Mouse (Mus musculus): ENCODE measurements at regions not wholly inside any gene's neighbourhood (a gene's known extent, or its start where the extent isn't known, plus 50 kb on each side); places are given as distances from the start of the nearest gene placed in this dataset.
A peak's percentile ranks its signal among the peaks of the same experiment; 100 is the strongest.
"Not testable (repeated sequence)": the region's sequence is repeated elsewhere in the genome, so short reads cannot be mapped to it uniquely, and the experiment has no call there.

DNA sequence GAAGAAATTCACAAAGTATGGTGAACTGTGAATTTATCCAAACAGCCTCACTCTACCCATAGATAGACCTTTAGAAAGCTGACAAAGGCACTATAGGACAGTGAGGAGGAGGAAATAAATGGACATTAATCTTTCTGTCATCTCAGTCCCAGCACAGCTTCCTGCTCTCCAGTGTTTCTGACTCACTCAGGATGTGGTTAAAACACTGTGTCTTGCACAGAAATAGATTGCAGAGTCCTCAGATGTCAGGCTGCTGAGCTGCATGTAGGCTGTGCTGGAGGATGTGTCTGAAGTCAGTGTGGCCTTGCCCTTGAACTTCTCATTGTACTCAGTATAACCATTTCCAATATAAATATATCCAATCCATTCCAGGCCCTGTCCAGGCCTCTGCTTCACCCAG lies 735.6 kb upstream of the Zfp386 start:
- DNase-seq (ENCODE audit: low read depth, low spot score) = no peak

DNA sequence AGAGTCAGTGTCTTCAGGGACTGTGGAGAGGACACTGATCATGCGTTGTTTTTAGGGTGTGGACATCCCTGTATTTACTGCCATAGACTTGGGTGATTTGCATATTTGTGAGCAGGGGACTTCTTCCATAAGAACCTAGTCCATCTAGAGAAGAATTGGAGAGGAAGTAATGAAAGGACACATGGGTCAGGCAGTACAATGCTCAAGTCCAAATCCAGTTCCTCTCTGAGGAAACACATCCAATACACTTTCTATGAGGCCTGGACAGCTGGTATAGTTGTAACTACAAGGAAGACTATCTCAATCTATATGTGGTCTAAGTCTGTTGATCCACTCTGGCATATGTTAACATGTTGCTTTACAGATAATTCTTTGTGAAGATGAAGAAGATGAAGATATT lies 734.9 kb upstream of the Zfp386 start:
- DNase-seq (ENCODE audit: low read depth, low spot score) = not testable (repeated sequence)

DNA sequence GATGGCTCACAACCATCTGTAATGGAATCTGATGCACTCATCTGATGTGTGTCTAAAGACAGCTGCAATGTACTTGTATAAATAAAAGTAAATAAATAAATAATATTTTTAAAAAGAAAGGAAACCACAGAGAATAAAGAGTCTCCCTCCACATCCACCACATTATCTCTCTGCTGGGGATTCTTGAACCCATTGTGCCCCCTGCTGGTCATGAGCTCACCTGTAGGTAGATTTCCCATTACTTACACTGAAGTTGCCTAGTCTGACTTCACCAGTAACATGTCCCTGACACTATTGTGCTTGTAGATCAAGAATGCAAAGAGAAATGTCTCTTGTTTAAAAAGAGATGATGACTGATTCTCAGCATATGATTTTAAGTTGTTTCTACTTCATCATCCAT lies 726.9 kb upstream of the Zfp386 start:
- DNase-seq (ENCODE audit: low read depth, low spot score) = not testable (repeated sequence)

DNA sequence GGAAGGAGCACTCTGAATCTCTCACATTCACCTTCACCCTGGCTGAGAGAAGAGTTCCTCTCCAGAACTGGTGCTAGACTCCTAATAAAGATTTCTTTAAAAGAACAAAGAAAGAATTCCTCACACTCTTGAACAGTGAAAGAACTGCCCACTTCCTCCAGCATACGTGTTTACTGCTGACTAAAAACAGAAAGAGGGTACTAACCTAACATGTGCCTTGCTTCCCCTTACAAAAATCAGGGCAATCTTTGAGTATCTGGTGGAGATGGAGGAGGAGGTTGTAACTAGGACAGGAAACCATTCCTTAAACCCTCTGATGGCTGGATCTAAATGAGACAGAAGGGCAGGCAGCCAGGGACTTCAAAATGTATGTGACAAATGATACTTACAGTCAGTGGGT lies 719.1 kb upstream of the Zfp386 start:
- no peak for DNase-seq (ENCODE audit: low read depth, low spot score)

DNA sequence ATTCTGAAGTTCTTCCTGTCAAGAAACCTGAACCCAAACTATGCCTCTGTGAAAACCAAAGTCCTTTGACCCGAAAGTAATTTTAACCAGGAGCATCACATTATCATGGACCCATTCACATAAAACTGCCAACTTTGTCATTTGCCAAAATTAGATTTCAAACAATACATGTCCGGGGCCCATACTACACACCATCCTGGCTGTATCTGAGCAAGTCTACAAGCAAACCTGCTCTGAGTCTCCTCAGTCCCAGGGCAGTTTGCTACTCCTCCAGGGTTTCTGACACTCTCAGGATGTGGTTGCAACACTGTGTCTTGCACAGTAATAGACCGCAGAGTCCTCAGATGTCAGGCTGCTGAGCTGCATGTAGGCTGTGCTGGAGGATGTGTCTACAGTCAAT lies 712.8 kb upstream of the Zfp386 start:
- not testable (repeated sequence) for DNase-seq (ENCODE audit: low read depth, low spot score)

DNA sequence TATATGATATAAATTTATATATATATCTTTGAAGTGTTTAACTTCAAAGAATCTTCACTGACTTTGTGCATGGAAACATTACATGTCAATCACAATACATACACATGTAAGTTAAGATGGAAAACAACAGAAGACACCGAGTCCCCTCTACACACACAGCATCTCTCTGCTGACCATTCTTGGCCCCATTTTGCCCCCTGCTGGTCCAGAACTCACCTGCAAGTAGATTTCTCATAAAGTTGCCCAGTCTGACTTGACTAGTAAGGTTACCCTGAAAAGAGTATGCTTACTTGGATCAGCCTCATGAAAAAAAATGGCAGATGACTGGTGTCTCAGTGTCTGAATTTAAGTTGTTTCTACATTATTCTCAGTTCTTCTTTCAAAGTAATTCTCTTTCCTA lies 710.9 kb upstream of the Zfp386 start:
- peak; percentile 36 for DNase-seq (ENCODE audit: low read depth, low spot score)

DNA sequence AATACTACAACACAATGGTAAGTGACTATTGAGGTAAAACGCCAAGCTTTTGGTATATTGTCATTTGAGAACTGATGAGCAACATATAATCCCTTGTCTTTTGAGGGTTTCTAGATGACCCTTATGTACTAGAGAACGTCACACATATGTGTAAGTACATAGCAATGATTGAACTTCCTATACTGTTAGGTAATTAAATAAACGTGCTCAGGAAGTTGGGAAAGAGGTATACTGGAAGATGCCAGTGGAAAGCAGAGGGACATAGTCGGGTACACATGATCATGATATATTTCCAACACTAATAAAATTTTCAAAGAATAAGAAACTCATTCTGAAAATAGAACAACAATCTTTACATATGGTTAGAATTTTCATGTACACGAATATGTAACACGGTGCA lies 701.4 kb upstream of the Zfp386 start:
- DNase-seq (ENCODE audit: low read depth, low spot score) = not testable (repeated sequence)

DNA sequence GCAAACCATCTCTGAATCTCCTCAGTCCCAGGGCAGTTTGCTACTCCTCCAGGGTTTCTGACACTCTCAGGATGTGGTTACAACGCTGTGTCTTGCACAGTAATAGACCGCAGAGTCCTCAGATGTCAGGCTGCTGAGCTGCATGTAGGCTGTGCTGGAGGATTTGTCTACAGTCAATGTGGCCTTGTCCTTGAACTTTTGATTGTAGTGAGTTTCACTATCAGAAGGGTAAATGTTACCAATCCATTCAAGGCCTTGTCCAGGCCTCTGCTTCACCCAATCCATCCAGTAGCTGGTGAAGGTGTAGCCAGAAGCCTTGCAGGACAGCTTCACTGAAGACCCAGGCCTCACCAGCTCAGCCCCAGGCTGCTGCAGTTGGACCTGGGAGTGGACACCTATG lies 688.5 kb upstream of the Zfp386 start:
- not testable (repeated sequence) for DNase-seq (ENCODE audit: low read depth, low spot score)

DNA sequence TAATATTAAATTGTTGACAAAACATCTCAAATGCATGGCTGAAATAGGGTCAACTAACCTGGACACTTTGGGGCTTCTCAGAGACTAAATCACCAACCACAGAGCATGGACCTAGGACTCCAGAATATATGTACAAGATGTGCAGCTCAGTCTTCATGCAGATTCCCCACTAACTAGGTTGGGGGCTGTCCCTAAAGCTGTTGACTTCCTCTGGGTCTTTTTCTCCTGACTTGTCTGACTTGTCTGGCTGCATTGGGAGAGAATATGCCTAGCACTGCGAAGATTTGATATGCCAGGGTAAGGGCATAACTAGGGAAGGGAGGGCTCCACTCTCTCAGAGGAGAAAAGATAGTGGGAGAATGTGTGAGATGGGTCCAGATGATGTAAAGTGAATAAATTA lies 681.9 kb upstream of the Zfp386 start:
- not testable (repeated sequence) for DNase-seq (ENCODE audit: low read depth, low spot score)

DNA sequence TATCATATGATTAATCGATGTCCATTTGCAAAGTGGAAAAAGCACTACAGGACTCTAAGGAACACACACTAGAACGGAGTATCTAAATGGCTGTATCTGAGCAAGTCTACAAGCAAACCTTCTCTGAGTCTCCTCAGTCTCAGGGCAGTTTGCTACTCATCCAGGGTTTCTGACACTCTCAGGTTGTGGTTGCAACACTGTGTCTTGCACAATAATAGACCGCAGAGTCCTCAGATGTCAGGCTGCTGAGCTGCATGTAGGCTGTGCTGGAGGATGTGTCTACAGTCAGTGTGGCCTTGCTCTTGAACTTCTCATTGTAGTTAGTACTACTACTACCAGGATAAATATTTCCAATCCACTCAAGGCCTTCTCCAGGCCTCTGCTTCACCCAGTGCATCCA lies 675.7 kb upstream of the Zfp386 start:
- not testable (repeated sequence) for DNase-seq (ENCODE audit: low read depth, low spot score)

DNA sequence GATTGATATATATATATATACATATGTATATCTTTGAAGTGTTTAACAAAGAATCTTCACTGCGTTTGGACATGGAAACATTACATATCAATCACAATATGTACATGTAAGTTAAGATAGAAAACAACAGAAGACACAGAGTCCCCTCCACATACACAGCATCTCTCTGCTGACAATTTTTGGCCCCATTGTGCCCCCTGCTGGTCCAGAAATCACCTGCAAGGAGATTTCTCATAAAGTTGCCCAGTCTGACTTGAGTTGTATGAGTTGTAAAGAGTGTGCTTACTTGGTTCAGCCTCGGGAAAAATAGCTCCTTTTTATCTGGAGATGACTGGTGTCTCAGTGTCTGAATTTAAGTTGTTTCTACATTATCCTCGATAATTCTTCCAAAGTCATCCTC lies 674.5 kb upstream of the Zfp386 start:
- not testable (repeated sequence) for DNase-seq (ENCODE audit: low read depth, low spot score)

DNA sequence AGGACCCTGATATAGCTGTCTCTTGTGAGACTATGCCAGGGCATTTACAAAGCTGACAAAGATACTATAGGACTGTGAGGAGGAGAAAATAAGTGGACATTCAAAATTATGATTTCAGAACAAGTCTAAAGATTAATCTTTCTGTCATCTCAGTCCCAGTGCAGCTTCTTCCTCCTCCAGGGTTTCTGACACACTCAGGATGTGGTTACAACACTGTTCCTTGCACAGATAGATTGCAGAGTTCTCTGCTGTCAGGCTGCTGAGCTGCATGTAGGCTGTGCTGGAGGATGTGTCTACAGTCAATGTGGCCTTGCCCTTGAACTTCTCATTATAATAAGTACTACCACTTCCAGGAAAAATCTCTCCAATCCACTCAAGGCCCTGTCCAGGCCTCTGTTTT lies 661.0 kb upstream of the Zfp386 start:
- DNase-seq (ENCODE audit: low read depth, low spot score) = not testable (repeated sequence)

DNA sequence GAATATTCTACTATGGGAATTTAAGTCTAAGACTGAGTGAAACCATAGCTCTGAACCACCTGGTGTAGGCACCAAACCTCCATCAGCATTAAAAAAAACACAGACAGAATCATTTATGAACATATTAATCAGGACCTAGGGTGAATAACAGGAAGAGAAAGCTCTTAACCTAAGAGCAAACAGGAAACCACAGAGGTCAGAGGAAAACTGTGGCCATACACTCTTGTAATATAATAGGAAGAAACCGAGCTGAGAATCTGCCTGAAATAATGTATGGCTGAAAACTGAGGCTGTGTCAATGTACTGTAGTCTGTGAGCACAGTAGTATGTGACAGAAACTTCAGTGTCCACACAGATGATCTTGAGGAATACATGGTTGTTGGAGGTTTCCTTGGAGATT lies 643.4 kb upstream of the Zfp386 start:
- DNase-seq (ENCODE audit: low read depth, low spot score) = no peak

DNA sequence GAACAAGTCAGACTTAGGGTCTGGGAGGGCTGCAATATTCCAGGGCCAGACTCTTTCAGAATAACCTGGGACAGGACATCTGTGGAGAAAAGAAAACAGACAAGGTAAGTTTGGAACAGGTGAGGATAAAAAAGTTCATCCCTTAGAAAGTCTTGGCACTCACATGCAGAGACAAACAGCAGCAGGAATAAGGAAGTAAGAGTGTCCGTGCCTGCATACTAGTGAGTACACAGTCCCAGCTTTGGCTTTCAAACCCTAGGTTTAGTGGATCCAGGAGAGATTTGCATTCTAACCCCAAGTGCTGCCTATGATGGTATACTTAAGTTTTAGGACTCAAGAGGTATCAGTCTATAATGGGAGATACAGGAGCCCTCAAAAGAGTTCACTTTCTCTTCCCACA lies 642.9 kb upstream of the Zfp386 start:
- no peak for DNase-seq (ENCODE audit: low read depth, low spot score)

DNA sequence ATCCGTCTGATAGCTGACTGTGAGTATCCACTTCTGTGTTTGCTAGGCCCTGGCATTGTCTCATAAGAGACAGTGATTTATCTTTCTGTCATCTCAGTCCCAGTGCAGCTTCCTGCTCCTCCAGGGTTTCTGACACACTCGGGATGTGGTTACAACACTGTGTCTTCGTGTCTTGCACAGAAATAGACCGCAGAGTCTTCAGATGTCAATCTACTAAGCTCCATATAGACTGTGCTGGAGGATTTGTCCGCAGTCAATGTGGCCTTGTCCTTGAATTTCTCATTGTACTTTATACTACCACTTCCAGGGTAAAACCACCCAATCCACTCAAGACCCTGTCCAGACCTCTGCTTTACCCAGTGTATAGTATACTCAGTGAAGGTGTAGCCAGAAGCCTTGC lies 601.3 kb upstream of the Zfp386 start:
- DNase-seq (ENCODE audit: low read depth, low spot score) = not testable (repeated sequence)

DNA sequence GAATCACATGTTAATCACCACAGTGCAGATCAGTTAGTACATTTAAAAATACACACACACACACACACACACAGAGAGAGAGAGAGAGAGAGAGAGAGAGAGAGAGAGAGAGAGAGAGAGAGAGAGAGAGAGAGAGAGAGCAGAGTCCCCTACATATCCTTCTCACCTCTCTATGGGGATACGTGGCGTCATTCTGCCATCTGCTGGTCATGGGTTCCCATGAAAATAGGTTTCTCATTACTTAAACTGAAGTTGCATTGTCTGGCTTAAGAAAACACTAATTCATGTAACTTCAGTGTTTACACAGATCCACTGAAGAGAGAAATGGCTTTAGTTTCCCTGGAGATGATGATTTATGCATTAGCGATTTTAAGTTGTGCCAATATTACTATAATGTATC lies 594.9 kb upstream of the Zfp386 start:
- DNase-seq (ENCODE audit: low read depth, low spot score) = not testable (repeated sequence)

DNA sequence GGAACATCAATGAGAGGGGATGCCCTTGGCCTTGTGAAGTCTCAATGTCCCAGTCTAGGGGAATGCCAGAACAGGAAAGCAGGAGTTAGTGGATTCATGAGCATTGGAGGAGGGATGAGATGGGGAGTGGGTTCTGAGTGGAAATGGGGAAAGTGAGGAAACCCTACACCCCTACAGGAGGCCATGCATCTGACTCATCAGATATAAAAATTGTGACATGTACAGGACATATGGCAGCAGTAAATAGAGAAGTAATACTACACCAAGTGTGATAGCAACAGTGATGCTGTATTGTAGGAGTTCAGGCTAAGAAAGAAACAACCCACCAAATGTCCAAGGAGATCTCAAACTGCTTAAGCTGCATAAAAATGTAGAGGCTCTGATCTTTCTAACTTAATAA lies 582.7 kb upstream of the Zfp386 start:
- not testable (repeated sequence) for DNase-seq (ENCODE audit: low read depth, low spot score)

DNA sequence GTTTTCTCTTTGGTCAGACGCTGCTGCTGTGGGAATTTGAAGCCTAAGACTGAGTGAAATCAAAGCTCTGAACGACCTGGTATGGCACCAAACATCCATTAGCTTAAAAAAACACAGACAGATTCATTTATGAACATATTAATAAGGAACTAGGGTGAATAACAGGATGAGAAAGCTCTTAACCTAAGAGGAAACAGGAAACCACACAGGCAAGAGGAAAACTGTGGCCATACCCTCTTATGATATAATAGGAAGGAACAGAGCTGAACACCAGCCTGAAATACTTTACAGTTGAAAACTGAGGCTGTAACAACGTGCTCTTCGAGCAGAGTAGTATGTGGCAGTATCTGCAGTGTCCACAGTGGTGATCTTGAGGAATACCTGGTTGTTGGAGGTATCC lies 579.5 kb upstream of the Zfp386 start:
- not testable (repeated sequence) for DNase-seq (ENCODE audit: low read depth, low spot score)

DNA sequence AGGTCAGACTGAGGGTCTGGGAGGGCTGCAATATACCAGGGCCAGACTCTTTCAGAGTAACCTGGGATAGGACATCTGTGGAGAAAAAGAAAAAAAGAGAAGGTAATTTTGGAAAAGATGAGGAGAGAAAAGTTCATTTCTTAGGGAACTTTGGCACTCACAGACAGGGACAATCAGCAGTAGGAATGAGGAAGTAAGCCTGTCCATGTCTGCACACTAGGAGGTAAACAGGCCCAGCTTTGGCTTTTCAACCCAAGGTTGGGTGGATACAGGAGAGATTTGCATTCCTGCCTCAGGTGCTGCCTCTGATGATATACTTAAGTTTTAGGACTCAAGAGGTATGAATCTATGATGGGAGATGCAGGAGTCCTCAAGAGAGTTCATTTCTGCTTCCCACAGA lies 579.0 kb upstream of the Zfp386 start:
- DNase-seq (ENCODE audit: low read depth, low spot score) = not testable (repeated sequence)

DNA sequence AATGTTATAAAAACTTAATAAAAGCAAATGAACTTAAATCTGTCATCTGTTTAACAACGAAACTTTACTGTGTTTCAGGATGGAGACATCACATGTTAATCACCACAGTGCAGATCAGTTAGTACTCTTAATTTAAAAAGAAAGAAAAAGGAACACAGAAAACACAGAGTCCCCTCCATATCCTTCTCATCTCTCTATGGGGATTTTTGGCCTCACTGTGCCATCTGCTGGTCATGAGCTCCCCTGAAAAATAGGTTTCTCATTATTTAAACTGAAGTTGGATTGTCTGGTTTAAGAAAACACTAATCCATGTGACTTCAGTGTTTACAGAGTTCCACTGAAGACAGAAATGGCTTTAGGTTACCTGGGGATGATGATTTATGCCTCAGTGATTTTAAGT lies 548.7 kb upstream of the Zfp386 start:
- no peak for DNase-seq (ENCODE audit: low read depth, low spot score)

DNA sequence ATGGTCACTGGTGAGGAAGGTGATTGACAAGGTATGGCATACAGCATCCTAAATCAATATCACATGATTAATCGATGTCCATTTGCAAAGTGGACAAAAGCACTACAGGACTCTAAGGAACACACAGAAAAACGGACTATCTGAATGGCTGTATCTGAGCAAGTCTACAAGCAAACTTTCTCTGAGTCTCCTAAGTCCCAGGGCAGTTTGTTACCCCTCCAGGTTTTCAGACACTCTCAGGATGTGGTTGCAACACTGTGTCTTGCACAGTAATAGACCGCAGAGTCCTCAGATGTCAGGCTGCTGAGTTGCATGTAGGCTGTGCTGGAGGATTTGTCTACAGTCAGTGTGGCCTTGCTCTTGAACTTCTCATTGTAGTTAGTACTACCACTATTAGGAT lies 540.2 kb upstream of the Zfp386 start:
- DNase-seq (ENCODE audit: low read depth, low spot score) = not testable (repeated sequence)

DNA sequence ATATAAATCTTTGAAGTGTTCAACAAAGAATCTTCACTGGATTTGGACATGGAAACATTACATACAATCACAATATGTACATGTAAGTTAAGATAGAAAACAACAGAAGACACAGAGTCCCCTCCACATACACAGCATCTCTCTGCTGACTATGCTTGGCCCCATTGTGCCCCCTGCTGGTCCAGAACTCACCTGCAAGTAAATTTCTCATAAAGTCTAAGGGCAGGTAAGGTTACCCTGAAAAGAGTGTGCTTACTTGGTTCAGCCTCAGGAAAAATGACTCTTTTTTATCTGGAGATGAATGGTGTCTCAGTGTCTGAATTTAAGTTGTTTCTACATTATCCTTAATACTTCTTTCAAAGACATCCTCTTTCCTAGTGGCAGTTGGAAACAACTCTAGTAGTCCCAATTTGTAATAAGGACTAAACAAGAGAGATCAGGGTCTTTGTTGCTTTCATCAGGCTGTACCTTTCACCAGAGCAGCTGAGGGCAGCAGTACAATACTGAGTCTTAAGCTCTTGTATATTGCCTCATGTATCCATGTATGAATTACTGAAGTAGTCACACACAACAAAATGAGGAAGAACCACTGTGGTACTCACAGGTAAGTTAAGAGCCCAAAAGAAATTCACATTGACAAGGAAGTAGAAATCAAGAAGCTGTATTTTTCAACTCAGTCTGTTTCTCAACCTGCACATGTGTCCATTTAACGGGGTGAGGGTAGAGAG lies 538.7 kb upstream of the Zfp386 start:
- not testable (repeated sequence) for DNase-seq (ENCODE audit: low read depth, low spot score)

DNA sequence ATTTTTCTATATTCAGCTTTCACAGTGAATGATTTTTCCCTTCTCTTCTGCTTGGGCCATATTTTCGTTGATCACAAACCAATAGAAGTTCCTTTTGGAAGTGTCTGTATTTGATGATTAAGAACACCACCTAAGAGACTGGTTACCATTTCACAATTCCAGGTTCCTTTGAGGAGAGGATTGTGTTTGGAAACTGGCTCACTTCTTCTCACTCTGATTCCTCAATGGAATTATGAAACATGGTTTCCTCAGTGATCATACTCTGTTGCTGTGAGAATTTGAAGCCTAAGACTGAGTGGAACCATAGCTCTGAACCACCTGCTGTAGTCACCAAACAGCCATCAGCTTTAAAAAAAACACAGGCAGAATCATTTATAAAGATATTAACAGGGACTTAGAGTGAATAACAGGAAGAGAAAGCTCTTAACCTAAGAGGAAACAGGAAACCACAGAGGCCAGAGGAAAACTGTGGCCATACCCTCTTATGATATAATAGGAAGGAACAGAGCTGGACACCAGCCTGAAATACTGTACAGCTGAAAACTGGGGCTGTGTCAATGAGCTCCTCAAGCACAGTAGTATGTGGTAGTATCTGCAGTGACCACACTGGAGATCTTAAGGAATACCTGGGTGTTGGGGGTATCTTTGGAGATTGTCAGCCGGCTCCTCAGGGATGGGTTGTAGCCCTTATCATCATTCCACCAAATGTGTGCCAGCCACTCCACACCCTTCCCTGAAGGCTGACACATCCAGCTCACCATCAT lies 528.6 kb upstream of the Zfp386 start:
- DNase-seq (ENCODE audit: low read depth, low spot score) = not testable (repeated sequence)

All from ZHBTc4 (cell line).